Comparison of ENCODE assay signal across 8 mouse cellular contexts in the genomic region with DNA sequence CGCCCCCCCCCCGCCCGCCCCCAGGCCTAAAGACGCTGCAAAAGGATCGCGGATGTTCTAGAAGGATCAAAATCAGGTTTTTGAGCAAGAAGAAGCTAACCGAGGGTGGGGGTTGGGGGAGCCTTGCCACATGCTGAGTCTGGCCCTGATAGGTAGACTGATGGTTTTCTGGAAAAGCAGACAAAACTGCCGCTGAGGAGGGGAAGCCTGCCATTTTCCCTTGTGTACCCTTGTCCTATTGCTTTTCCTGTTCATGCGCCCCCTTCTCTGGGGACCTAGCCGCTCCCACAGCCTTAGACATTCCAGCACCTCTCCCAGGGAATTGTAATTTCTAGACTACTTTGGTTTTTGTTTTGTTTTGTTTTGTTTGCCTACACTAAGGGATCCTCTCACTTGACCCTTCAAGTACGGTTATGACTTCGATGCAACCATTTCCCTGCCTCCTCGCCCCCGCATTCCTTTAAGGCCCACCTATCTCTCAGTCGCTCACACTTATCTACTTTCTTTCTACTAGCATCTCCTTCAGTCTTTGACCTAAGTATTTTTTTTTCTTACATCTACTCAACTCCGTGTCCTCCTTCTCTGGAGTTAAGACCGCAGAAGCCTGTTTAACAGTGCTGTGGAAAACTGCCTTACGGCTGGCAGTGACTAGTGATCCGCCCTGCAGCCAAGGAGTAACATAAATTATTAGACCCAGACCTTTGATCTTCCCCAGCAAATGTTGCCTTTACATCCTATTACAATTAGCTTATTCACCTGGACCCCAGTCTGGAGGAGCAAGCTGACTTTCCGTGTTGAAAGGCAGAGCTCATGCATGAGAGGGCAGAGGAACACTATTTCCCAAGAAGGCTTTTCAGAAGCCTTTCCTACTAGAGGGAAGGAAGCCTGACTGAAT. TPM values are rescaled to one million over a fixed set of nuclear protein-coding genes. Genes with fewer than 3 reads are reported as not detected.
DNase-seq lines count a peak whose midpoint lies in the region; ATAC-seq and TF ChIP-seq lines count a peak whose summit lies in the region.

No protein-coding gene starts in this region.

- 40% methylated on average over 20 of the region's 20 CpGs for WGBS in liver, adult 2 months
- 19% methylated on average over 20 of the region's 20 CpGs for WGBS in heart, embryonic 13.5 days
- 33% methylated on average over 20 of the region's 20 CpGs for WGBS in neural tube, embryonic 12.5 days

- peak overlapping the region; percentile 80 for H3K4me2 ChIP-seq in heart, embryonic 13.5 days
- H3K4me2 ChIP-seq in neural tube, embryonic 12.5 days (replicated peaks), result peak overlapping the region; percentile 94

- H3K9me3 ChIP-seq in heart, embryonic 13.5 days, result no peaks in the 10 kb centered on the region
- H3K9me3 ChIP-seq in neural tube, embryonic 12.5 days, result no peaks in the 10 kb centered on the region

- peak overlapping the region; percentile 54 for H3K4me3 ChIP-seq in liver, adult 2 months (ENCODE audit: insufficient read depth, low read depth, low read length)
- H3K4me3 ChIP-seq in heart, embryonic 13.5 days, result peak overlapping the region; percentile 80
- H3K4me3 ChIP-seq in neural tube, embryonic 12.5 days, result peak overlapping the region; percentile 61

- H3K9ac ChIP-seq in liver, adult 2 months (ENCODE audit: low read depth, low read length), result peak overlapping the region; percentile 36
- H3K9ac ChIP-seq in heart, embryonic 13.5 days, result peak overlapping the region; percentile 94
- peak overlapping the region; percentile 54 for H3K9ac ChIP-seq in neural tube, embryonic 12.5 days

- H3K36me3 ChIP-seq in liver, adult 2 months (ENCODE audit: control insufficient read depth, insufficient read depth, low read length), result no peaks in the 10 kb centered on the region
- 0 out of 2 replicates have a peak, but pooled peaks cover 4% of the 10 kb centered on the region for H3K36me3 ChIP-seq in heart, embryonic 13.5 days
- no peaks in the 10 kb centered on the region for H3K36me3 ChIP-seq in neural tube, embryonic 12.5 days

- no peak for DNase-seq in liver, adult 2 months (ENCODE audit: extremely low read depth, low read depth, low spot score)
- no peak for DNase-seq in liver
- peak; percentile 34 for DNase-seq in cerebellum, adult 9-11 months
- peak; percentile 39 to 57 for DNase-seq in kidney, postnatal 4 days
- DNase-seq in retina, embryonic 14.5 days (ENCODE audit: low spot score), result no peak
- DNase-seq in adrenal gland, adult 8-10 months, result no peak

- H3K4me1 ChIP-seq in liver, adult 2 months (ENCODE audit: control insufficient read depth, insufficient read depth, low read length), result peaks cover 10% of the 10 kb centered on the region
- peaks cover 56% of the 10 kb centered on the region for H3K4me1 ChIP-seq in heart, embryonic 13.5 days
- H3K4me1 ChIP-seq in neural tube, embryonic 12.5 days, result peaks cover 15% of the 10 kb centered on the region

- no peak for TF ChIP-seq CTCF in liver, adult 2 months (IDR thresholded peaks at IDR 0.05; ENCODE audit: low read depth, low read length)

- TF ChIP-seq POLR2A in liver, adult 2 months (IDR thresholded peaks at IDR 0.05; ENCODE audit: extremely low read depth, insufficient read depth, low read length), result no peak

- H3K27me3 ChIP-seq in liver, adult 2 months (ENCODE audit: control insufficient read depth, insufficient read depth, low read length), result no peaks in the 10 kb centered on the region
- H3K27me3 ChIP-seq in heart, embryonic 13.5 days (replicated peaks), result no peaks in the 10 kb centered on the region
- H3K27me3 ChIP-seq in neural tube, embryonic 12.5 days (replicated peaks), result no peaks in the 10 kb centered on the region

- H3K27ac ChIP-seq in liver, adult 2 months (replicated peaks; ENCODE audit: insufficient read depth, low read depth, low read length), result no peak overlapping the region; the same call in 1 of the 2 replicates
- H3K27ac ChIP-seq in heart, embryonic 13.5 days (replicated peaks), result peak overlapping the region; percentile 96
- no peak overlapping the region for H3K27ac ChIP-seq in neural tube, embryonic 12.5 days

- H3K79me2 ChIP-seq in liver, adult 2 months (ENCODE audit: control insufficient read depth, insufficient read depth, low read length), result no peaks in the 10 kb centered on the region

- ATAC-seq in heart, embryonic 13.5 days (ENCODE audit: extremely low read depth, insufficient number of reproducible peaks, low FRiP score, low TSS enrichment), result no peak
- ATAC-seq in neural tube, embryonic 12.5 days (ENCODE audit: low FRiP score, low read depth), result no peak

RNA-seq across cellular contexts. Expression of a gene that starts 0.8 kb away (rescaled TPM):
- 1.4 and 1.7 TPM in 2 replicates for total RNA-seq in liver, adult 2 months (2014; rRNA removed)
- polyA plus RNA-seq in liver, adult 2 months (2012; rRNA removed), result 0.87 and 0.91 TPM in 2 replicates
- polyA plus RNA-seq in heart, embryonic 13.5 days (2015; fragmentation: Nextera tagmentation; extraction: Ambion mirVana), result 1.4 and 1.6 TPM in 2 replicates
- polyA plus RNA-seq in neural tube, embryonic 12.5 days (2016; fragmentation: Nextera tagmentation; extraction: Ambion mirVana), result 0.22 and 0.45 TPM in 2 replicates
- 1 to 10 TPM in 2 of 4 experiments, under 1 TPM in 2; 0.52 to 1.8 (median 0.86) TPM for total RNA-seq in adrenal gland, adult 8-10 months (2022)

RNA-seq across cellular contexts. Expression of a gene that starts 0.8 kb away (rescaled TPM):
- total RNA-seq in liver, adult 2 months (2014; rRNA removed), result 77.4 and 95.0 TPM in 2 replicates
- 152 and 159 TPM in 2 replicates for polyA plus RNA-seq in liver, adult 2 months (2012; rRNA removed)
- 375 and 414 TPM in 2 replicates for polyA plus RNA-seq in heart, embryonic 13.5 days (2015; fragmentation: Nextera tagmentation; extraction: Ambion mirVana)
- 124 and 131 TPM in 2 replicates for polyA plus RNA-seq in neural tube, embryonic 12.5 days (2016; fragmentation: Nextera tagmentation; extraction: Ambion mirVana)
- 100 to 1,000 TPM; 433 to 500 (median 466) TPM for total RNA-seq in adrenal gland, adult 8-10 months (2022)

RNA-seq across cellular contexts. Expression of a gene that starts 45.1 kb away (rescaled TPM):
- not detected in 2 replicates for total RNA-seq in liver, adult 2 months (2014; rRNA removed)
- polyA plus RNA-seq in liver, adult 2 months (2012; rRNA removed), result not detected in 2 replicates
- polyA plus RNA-seq in heart, embryonic 13.5 days (2015; fragmentation: Nextera tagmentation; extraction: Ambion mirVana), result 0.29 TPM in 2 replicates
- polyA plus RNA-seq in neural tube, embryonic 12.5 days (2016; fragmentation: Nextera tagmentation; extraction: Ambion mirVana), result 0.65 and 0.84 TPM in 2 replicates
- not detected for total RNA-seq in adrenal gland, adult 8-10 months (2022)

Comparison
In these comparisons a context has a peak if more than half of its experiments do, and no peak if none do; other contexts are left out.
1. DNase-seq: peak in cerebellum, adult 9-11 months (single experiment) and kidney, postnatal 4 days (2 of 2); none in liver, adult 2 months (single experiment), liver (single experiment), retina, embryonic 14.5 days (single experiment) and adrenal gland, adult 8-10 months (single experiment).
2. H3K9ac ChIP-seq: peak in every context shown above with its lines; median percentile 94 in heart, embryonic 13.5 days; 54 in neural tube, embryonic 12.5 days; 36 in liver, adult 2 months.
3. Peak in every context shown above with its lines, with median percentiles within 50 percentile points of each other: H3K4me3 ChIP-seq.